Mouse (Mus musculus): ENCODE data around the gene Slc34a1.

- TF ChIP-seq POLR2A (IDR thresholded peaks at IDR 0.05; ENCODE audit: insufficient read depth, low read depth, low read length) (no peak), CTCF (IDR thresholded peaks at IDR 0.05; ENCODE audit: insufficient read depth, low read depth, low read length) (no peak)
These were observed 13.8 kb downstream of the Slc34a1 start for GRCm38 (mm10) chr13:55411826-55412225.

All from olfactory bulb, adult 2 months (tissue).